Mouse (Mus musculus): ENCODE results near the gene Klf12.
A peak's percentile ranks its signal among the peaks of the same experiment; 100 is the strongest.

Klf12 gene

DNA sequence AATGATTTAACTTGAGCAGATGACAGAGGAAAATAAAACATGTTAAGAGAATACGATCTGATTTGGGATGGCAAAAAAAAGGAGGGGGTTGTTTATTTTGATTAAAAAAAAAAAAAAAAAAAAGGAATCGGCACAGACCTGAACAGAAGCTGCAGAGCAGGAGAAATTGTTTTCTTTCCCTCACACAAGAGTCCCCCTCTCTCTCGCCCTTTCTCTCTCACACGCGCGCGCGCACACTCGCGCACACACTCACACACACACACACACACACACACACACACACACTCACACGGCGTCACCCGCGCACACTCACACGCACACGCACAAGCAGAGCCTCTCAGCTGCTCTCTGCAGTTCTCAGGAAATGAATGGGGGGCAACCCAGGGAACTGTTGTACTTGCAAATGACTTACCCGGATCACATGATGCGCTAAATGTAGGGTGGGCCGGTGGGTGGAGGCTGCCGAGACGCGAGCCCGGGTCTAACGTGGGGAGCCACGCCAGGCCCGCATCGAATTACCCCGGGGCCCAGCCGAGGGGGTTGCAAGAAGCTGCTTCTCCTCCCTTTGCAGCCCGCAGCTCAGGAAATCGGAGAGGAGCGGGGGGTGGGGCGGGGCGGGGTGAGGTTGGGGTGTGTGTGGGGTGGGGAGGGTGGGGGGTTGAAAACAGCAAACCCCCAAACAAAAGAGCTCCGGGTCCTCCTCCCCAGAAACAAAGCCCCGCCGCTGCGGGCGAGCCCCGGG lies at the start of gene Klf12:
Klf12 (minus strand) TSS at position 561 of the 742 bp plus-strand sequence.
- peak; percentile 90 to 94 for DNase-seq (ENCODE audit: low spot score in 2 of 2)

DNA sequence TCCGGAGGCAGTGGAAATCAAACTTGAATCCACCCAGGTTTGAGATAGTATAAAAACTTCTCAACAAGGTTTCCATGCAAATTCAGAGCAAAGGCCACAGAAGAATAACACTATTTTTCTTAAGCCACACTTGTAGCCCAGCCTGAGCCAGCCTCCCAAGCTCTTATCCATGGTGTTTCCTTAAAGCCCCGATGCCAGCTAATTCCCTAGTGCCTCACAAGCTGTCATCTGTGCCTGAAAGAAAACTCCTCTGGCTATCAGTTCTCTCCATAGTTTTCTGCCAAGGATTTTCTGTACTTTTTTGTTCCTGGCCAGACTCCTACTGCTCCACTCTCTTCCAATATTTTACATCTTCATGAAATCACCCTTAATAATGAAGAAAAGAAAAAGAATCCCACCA lies 48.9 kb upstream of the Klf12 start:
- DNase-seq (ENCODE audit: low spot score in 2 of 2), result no peak

DNA sequence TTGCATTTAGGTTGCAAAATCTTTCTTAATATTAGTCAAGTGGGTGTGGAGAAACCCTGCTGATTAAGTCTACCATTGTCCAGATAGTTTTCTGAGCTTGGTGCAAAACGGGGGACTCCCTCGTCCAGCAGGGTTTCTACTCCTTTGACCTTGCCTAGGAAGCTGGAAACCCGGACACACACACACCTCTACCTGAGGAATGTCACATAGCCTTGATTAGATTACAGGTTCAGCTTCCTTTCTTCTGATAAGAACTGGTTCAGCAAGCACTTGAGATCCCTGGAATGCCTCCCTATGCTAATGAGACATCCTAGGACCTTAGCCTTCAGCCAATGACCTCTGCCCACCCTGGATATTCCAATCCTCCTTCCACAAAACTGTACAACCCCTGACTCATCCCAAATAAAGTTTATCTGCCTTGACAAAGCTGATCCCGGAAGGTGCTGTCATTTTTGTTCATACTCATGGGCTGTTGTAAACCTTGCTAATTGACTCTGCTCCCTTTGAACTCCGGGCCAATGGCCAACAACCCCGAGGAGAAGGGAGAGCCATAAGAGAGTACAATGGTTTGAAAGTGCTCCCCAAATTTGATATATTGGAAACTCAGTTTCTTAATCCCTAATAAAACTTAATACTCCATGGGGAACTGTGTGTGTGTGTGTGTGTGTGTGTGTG lies 44.3 kb upstream of the Klf12 start:
- no peak for DNase-seq (ENCODE audit: low spot score in 2 of 2)

DNA sequence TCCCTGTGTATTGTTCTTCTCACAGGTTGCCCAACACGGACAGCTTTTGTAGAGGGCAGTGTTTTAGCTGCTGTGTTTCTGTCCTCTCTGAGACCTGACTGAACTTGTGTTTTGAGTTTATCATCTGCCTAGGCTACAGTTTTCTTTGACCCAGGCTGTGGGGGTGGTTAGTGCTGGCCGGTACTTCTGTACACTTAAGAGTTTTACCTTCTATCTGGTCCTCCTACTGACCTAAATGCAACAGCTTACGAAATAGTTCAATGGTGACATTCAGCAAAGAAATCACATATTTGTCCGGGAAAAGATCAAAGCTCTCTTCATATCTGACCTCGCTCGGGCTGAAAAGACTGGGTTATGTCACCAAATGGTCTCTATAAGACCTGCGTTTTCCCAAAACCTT lies 39.8 kb upstream of the Klf12 start:
- DNase-seq (ENCODE audit: low spot score in 2 of 2), result no peak

DNA sequence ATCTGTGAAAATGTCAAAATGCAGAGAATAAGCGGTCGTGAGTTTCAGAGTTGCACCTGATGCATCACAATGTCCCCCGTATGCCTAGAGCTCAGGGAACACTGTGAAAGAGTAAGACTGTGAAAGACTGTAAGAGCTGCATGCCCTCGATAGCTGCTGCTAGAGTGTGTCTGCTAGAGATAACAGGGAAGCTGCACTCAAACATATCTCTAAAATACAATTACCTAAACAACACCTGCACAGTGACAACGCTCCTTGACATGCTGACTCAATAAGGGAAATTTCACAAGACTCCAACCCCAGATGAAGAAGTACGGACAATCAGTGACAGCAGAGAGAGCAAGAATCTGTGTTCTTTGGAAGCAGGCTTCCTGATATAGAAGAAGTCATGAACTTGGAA lies 37.5 kb upstream of the Klf12 start:
- no peak for DNase-seq (ENCODE audit: low spot score in 2 of 2)

DNA sequence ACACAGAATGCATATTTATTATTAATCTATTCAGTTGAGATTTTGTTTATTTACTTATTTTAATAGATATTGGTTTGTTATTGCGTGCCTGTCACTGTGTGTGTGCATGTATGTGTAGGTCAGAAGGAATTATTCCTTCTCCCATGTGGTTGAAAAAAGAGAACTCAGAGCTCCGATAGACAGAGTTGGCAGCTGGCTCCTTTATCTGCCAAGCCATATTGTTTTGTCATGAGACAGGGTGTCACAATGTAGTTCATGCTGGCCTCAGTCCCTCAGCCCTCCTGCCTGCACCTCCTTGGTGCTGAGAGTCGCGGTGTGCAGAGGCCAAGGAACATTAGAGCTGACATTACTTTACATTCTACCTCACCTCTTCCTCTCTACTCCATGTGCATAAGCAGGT lies 32.3 kb upstream of the Klf12 start:
- DNase-seq (ENCODE audit: low spot score in 2 of 2), result no peak

DNA sequence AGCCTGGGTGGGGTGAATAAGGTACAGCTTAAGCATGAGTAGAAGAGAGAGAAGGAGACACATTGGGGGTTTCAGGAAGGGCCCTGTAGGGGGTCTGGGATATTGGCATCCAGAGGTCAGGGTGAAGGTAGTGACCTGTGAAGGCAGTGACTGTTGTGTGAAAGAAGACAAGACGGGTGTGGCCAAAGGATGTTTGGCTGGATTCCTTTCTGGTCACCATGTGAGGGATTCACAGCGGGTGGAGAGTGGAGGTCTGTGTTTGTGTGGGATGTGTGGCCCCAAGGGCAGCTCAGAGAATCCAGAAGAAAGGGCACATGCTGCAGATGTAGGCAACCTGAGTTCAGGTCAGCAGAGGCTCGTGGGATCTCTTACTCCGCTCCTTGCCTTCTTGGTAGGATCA lies 29.6 kb upstream of the Klf12 start:
- no peak for DNase-seq (ENCODE audit: low spot score in 2 of 2)

DNA sequence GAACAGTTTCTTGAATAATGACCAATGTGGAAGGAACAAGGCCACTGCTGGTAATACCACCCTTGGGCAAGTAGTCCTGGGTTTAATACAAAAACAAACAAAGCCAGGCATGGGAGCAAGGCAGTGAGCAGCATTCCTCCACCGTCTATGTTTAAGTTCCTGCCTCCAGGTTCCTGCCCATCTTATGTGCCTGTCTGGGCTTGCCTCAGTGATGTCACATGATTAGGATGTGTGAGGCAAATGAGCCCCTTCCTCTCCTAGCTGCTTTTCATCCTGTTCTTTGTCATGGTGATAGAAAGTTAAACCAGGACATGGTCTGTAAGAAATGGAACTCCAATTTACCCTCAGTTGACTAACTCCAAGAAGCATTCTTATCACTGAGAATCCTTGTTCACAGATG lies 16.4 kb upstream of the Klf12 start:
- no peak for DNase-seq (ENCODE audit: low spot score in 2 of 2)

DNA sequence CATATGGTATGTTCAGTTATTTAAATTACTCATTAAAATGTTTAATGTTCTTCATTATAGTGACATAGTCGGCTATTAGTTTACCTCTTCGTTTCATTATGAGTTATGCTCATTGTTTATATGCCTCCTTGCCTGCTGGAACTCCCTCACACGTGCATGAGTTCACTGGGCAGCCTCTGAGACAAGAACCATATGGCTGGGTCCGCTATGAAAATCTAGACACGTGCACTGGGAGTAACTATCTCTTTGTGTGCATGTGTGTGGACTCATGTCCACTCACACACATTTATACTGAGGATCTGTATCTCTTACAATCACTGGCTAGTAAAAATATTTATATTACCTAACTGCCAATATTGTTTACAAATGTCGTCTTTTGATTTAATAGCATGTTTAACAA lies 14.4 kb upstream of the Klf12 start:
- DNase-seq (ENCODE audit: low spot score in 2 of 2), result no peak

DNA sequence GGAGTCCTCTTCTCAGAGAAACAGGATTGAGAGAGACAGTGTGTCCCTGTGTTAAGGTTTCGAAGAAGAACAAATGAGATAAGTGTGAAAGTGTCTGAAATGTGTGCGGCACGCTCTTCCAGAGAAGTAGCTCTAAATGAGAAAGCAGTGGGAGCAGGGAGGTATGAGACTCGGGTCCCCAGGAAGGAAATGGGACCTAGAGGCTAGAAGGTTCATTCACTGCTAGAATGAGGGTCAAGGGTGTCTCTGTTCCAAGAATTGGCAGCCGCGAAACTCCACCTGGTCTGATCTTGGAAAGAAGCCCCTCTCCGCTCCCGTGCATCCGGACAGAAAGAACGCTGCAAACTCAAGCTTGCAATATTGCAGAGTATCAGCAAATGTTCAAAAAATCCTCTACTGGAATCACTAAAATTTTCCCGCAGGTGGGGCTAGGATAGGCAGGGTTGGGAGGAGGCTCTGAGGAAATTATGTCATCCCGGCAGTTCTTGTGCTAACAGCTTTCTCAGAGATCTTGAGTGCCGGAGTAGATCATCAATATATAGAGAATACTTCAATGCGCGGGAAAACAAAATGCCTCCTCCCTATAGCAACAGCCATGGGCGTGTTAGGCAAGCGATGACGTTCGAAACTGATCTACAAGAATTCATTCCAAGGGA lies 2.2 kb upstream of the Klf12 start:
- peak; percentile 32 to 33 for DNase-seq (ENCODE audit: low spot score in 2 of 2)

DNA sequence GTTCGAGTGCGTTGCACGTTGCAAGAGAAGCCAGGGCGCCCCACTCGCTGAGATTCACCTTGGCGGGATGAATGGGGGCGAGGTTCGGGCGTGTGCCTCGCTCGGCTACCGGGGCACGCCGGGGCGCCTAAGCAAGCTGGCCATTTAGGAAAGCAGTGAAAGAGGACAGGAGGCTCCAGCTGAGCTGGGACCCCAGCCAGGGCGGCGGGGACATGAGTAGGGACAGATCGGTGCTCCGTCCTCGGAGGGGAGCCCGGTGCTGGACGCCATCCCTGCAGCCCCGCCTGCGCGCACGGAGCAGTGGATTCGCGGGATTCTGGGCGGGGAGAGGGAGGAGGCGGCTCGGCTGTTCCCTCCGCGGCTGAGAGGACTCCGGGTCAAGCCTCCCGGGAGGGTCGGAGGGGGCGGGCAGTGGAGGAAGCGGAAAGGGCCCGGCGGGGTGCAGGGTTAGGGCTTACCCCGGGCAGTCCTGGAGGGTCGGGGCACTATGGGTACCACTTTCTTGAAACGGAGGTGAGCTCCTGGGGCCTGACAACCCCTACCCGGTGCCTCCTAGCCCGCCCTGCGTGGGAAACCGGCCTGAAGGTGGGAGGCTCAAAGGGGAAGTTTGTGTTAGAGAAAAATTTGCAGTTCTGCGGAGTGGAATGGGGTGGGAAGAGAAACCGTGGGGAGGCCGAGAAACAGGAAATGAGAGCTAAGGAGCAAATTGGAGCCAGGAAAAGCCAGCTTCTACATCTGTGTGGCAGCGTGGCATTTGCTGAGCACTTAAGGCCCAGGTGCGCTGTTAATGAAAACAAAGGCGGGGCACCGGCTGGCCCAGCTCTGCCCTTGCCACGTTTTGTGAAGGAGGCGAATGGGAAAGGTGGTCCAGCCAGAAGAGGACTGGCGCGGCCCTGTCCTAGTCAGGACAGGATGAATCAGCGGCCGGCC lies 1.4 kb upstream of the Klf12 start:
- peak; percentile 79 to 81 for DNase-seq (ENCODE audit: low spot score in 2 of 2)

DNA sequence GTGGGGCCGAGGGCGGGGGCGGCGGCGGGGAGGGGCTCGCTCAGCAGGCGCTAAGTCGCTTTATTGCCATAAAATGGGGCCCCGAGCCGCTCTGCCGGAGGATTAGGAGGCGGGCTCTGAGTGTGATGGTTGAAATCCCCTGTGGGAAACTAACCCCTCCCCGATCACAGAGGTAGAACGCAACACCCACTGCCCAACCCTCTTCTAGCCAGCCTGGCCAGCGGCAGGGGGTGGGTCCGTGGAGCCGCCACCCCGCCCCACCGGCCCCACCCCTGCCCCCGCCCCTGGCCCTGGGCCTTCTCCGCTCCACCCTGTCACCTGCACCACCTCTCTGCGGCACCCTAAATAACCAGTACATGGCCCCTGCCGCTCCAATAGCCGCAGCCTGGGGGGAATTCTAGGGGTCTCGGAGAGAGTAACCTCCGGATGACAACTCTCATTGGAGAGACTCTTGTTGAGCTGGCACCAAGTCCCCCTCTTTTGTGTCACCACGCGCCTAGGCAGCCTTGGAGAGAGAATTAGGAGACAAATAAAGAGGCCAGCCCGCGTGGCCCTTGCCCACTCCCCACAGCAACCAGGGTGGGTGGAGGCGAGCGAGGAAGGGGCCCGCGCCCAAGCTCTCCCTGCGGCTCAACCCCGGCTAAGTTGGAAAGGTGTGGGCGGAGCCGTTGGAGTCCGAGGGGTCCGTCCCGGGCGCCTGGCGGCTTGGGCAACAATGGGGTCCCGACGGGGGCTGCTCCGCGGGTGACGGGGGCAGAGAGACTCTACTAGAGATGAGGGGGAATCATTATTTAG lies 579 bp upstream of the Klf12 start:
- DNase-seq (ENCODE audit: low spot score in 2 of 2), result peak; percentile 81 to 82

DNA sequence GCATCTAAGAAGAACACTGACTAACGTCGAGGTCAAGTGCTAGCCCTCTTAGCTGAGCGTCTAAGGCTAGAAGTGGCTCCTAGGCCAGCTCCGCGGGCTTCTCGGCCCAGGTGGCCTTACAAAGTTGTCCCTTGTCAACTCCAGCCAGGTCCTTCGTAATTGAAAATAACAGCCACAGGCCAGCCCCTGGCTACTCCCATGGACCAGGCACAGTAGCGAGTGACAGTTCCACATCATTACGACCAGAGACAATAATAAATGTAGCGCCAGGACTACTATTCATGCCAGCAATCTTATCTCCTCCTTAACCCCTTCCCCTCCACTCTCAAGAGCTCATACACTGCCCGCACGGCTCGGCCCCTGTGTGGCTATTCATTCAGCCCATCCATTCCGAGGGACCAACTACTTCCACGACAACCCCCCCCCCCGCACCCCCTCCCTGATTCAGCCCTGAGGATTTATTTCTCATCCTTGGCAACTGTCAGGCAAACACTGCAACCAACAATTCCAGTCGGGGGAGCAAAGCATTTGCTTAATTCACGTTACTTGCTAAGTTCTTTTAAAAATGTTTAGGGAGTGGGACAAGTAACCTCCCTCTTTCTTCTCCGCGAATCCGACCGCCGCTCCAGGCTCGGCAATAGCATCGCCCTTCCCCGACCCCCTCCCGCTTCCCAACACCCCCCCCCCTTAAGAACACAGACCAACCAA lies 914 bp downstream of the Klf12 start:
- peak; percentile 60 to 69 for DNase-seq (ENCODE audit: low spot score in 2 of 2)

DNA sequence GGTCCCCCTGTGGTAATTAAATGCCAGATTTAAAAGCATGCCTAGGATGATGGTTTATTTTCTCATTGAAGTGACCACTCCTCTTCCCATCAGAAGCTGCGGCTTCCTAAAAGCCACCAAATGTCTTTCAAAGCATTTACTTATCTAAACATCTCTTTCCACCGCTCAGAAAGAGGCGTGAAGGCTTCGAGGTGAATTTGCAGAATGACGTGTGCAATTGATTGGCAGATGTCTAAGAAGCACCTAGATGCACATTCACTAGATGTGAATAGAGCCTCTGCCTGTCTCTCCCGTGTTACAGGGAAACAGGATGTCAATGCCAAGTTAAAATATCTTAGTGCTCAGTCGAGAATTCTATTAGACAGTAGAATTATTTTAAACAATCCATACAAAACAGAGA lies 1.8 kb downstream of the Klf12 start:
- DNase-seq (ENCODE audit: low spot score in 2 of 2), result no peak

DNA sequence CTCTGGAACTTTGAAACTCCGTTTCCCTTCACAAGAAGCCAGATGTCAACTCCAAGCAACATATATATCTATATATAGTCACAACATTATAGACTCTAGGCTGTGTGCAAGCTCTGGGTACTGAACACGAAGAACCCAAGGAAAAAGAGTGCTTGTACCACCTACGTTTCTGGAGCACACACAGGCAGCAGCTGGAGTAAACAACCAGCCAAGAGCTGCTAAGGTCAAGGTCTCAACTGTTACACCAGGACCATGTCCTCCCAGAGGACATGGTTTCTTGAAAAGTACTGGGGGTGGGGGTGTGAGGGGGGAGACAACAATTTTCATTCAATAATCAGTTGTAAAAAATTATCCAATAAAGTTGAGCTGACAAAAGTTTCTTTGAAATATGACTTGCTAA lies 2.7 kb downstream of the Klf12 start:
- DNase-seq (ENCODE audit: low spot score in 2 of 2), result no peak

DNA sequence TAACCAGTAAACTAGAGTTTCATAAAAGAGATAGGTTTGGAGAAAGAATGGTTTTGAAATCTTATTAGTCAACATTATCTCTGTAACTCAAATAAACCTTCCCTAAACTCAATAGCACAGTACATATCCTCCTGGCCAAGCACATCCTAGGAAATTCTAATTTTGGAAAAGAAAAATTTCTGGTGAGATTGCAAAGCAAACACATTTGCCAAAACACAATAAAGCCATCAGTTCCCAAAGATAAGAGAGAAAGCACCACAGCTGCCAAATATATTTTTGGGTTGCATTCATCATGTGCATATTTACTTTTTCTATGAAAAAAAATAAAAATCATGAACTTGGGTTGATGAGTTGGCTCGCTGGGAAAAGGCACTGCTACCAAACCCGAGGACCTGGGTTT lies 10.3 kb downstream of the Klf12 start:
- no peak for DNase-seq (ENCODE audit: low spot score in 2 of 2)

DNA sequence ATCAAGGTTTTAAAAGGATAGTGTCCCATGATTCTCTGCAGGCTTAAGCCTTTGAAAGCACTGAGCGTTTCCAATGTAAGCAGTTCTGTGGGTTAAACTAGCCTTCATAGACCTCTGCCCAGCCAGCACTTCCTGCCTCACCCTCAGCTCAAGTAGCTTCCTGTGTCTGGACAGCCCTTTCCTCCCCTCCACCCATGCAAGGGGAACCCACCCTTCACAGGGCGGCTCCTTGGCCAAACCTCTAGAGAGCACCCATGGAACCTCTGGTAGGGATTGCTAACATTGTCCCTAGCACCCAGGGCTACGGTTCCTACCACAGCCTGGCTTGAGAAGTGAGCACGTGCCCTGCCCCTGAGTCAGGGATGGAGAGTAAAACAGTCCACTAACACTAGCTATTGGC lies 23.9 kb downstream of the Klf12 start:
- no peak for DNase-seq (ENCODE audit: low spot score in 2 of 2)

DNA sequence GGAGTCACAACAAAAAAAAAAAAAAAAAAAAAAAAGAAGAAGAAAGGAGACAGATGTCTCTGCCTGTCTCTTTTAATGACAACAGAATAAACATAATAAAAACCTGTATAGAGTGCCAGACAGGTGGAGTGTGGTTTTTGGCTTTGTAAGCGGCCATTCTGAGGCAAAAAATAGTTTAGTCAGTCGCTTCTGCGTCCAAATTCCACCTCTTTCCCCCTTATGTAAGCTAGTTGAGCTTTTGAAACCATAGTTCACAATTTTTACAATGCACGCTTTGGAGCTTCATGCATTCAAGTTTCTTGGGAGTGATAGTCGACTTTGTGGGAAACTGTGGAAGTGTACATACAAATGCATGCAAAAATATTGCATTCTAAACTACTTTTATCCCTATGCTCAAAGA lies 41.4 kb downstream of the Klf12 start:
- DNase-seq (ENCODE audit: low spot score in 2 of 2), result no peak

DNA sequence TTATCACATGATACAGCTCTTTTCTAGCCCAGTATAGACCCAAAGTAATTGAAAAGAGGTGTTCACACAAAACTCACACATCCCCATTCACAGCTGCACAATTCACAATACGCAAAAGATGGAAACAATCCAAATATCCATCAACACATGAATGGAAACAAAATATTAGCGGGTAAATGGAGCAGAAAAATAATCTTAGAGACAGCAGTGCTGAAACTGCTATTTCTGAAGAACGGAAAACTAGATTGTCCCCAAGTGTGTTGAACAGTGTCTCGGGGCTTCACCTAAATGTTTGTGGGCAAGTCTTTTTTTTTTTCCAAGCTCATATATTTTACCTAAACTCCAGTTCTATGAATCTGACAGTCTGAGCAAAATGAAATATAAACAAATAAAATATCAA lies 44.6 kb downstream of the Klf12 start:
- DNase-seq (ENCODE audit: low spot score in 2 of 2), result no peak

DNA sequence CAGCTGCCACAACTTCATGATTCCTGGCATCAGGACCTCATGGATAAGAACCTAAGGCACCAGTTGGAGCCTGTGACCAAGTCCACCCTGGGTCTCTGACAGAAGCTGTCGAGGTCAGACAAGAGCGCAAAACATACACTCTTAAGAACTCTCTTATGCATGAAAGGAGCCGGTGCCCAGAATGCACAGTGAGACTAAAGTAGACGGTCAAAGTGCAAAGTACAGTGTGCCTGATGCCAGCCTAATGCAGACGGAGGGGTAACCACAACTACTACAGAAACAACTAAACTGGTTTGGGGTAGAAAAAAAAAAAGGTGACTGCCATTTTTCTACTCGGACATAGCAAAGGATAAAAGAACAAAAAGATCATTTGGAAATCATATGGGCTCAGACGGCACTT lies 47.7 kb downstream of the Klf12 start:
- no peak for DNase-seq (ENCODE audit: low spot score in 2 of 2)

DNA sequence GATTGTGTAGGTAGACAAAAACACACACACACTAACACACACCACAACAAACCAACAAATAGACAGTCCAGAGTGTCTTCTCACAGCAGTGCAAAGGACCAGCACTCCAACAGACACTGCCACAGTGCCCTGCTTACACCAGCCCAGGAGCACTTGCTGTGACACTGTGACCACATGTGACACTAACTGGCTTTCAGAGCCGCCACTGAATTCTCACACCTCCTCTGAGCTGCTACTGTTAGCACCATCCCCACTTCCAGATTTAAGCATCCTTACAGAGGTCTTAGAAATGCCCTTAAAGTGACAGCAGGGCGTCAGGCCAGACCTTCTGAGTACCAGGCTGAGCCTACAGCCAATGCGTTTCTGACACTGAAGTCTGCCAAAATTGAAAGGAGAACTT lies 48.7 kb downstream of the Klf12 start:
- DNase-seq (ENCODE audit: low spot score in 2 of 2), result no peak

Measured in right cerebral cortex, postnatal 10 days (tissue).